Mouse (Mus musculus): ENCODE measurements around the gene Sgo2b. TPM values are rescaled to one million over a fixed set of nuclear protein-coding genes. Genes with fewer than 3 reads are reported as not detected.

Gene Sgo2b
- polyA plus RNA-seq, 1 experiment from 2014 or later = not detected

DNA sequence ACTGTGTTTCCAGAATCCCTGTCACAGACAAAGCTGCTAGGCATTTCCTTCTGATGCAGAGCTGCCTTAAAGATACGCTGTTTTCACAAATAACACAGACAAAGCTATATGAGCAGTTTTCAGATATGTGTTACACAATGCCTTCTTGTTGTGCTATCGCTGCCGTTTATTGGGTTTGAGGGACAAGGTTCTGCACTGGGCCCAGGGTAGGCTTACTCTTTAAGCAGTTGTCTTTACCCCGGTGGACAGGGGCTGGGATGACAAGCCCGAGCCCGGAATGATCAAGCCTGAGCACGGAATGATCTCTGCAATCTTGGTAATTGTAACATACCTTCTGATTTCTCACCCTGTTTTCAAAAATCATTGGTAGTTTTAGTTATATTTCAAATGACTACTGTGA, 75.1 kb downstream of the Sgo2b start:
- Histone ChIP-seq H3K27ac (no peak overlapping the region), H3K36me3 (no peaks in the 10 kb centered on the region), H3K9me3 (no peaks in the 10 kb centered on the region), H3K4me3 (no peak overlapping the region), H3K4me1 (no peaks in the 10 kb centered on the region), H3K4me2 (no peak overlapping the region), H3K9ac (no peak overlapping the region), H3K27me3 (peaks cover 4% of the 10 kb centered on the region; the same call in 1 of the 2 replicates)
- 88% methylated on average over 7 of the region's 7 CpGs for WGBS
- ATAC-seq (ENCODE audit: insufficient number of reproducible peaks, insufficient read depth, low FRiP score, low TSS enrichment, low read depth) = no peak
